Mouse (Mus musculus): ENCODE data around the gene Fam208a. TPM values are rescaled to one million over a fixed set of nuclear protein-coding genes. Genes with fewer than 3 reads are reported as not detected.

Fam208a gene
- polyA plus RNA-seq, 1 experiment from 2014 or later, result 16.6 TPM

DNA sequence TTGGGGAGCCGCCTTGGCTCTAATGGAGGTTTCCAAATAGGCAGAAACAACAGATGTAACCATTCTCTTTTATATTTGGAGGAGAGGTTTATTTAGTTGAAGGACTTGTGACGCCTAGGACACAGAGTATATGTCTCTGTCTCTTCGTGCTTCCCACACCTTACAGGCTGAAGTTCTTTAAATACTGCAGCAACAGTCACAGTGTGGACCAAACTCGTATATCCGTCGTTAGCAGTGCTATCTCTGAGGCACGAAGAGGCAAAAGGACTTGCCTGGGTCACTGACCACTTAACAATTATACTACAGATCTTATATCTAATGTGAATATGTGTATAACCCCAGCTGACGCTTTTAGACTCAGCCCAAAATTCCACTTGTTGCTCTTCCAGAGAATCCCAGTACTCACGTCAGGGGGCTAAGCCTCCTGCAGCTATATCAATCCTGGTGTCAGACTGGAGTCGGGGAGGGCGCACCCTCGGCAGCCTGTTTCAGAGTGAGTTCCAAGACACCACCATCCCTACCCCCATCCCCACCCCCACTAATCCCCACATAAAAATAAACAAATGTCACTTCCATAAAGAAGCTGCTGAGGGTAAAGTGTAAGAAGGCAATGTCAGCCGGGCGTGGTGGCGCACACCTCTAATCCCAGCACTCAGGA is 80.1 kb downstream of the Fam208a start:
- peak overlapping the region; percentile 84 for H3K27ac ChIP-seq
- peak overlapping the region; percentile 84 for H3K9ac ChIP-seq
- no peaks in the 10 kb centered on the region for H3K27me3 ChIP-seq
- 36% methylated on average over 15 of the region's 15 CpGs for WGBS
- ATAC-seq (ENCODE audit: low FRiP score), result peak; percentile 88
- peak overlapping the region; percentile 75 for H3K4me2 ChIP-seq
- H3K9me3 ChIP-seq, result no peaks in the 10 kb centered on the region
- H3K36me3 ChIP-seq, result peaks cover 11% of the 10 kb centered on the region
- peaks cover 16% of the 10 kb centered on the region for H3K4me1 ChIP-seq (replicated peaks)
- peak overlapping the region; percentile 85 for H3K4me3 ChIP-seq

DNA sequence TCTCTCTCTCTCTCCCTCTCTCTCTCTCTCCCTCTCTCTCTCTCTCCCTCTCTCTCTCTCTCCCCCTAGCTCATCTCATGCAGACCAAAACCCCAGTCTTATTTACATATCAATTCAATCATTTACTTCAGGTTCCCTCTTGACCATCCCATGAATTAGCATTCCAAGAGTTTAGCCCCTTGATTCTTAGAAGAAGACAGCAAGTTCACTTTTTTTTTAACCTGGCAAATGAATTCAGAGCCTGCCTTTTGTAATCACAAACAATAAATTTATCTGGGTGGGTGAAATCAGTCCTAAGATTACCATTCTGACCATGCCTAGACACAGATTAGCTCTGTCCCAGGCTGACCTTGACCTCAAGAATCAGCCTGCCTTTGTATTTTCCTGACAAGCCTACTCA is 95.9 kb downstream of the Fam208a start:
- H3K36me3 ChIP-seq, result no peaks in the 10 kb centered on the region
- H3K9ac ChIP-seq, result no peak overlapping the region
- no peak overlapping the region for H3K4me2 ChIP-seq
- no peak for ATAC-seq (ENCODE audit: low FRiP score)
- no peaks in the 10 kb centered on the region for H3K27me3 ChIP-seq
- H3K4me1 ChIP-seq (replicated peaks), result no peaks in the 10 kb centered on the region
- no peak overlapping the region for H3K27ac ChIP-seq
- peaks cover 8% of the 10 kb centered on the region; the same call in 1 of the 2 replicates for H3K9me3 ChIP-seq
- H3K4me3 ChIP-seq, result no peak overlapping the region

Small RNA genes lying within 50 kb of the gene (microRNA-seq; reads per million reads assigned to microRNA genes)
- gene Gm23633, result not detected

Other genes with a start within 250 kb of the Fam208a start
- 10.7 and 14.1 TPM in 2 replicates for gene Ccdc66, start 79.6 kb downstream of the Fam208a start, polyA plus RNA-seq (2015; fragmentation: Nextera tagmentation; extraction: Ambion mirVana)
- 79.8 and 82.7 TPM in 2 replicates for gene Erc2, start 193.6 kb downstream of the Fam208a start, polyA plus RNA-seq (2015; fragmentation: Nextera tagmentation; extraction: Ambion mirVana)

Data from hindbrain, embryonic 13.5 days (tissue).